Mouse (Mus musculus) cerebellum, adult (tissue): ENCODE measurements at regions not wholly inside any gene's neighbourhood (a gene's known extent, or its start where the extent isn't known, plus 50 kb on each side); places are given as distances from the start of the nearest gene placed in this dataset.
A peak's percentile ranks its signal among the peaks of the same experiment; 100 is the strongest.

Experiments used
- ATAC-seq: cut with Nextera tagmentation; 2 replicates; pipeline ENCODE4 v1.9.2; 2017; ENCODE audit warnings: mild to moderate bottlenecking, moderate library complexity, mixed read lengths; ENCODE audit not compliant: insufficient number of reproducible peaks, low FRiP score, low TSS enrichment

DNA sequence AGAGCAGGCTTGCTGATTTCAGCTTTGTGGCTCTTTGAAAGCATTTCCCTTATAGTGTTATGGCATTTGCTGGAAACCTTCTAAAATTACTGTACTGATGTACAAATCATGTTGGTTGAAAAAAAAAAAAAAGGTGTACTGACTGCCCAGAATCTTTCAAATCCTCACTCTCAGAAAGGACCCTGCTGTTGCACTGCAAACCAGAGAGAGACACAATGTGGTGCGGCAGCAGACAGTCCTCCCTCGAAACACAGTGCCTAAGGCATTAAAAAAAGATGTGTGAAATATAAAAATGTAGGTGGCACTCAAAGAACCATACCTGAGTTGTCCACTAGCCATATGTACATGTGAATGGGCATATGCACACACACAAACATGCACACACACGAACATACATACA is 128.3 kb downstream of the Actr3 start:
- ATAC-seq = no peak

DNA sequence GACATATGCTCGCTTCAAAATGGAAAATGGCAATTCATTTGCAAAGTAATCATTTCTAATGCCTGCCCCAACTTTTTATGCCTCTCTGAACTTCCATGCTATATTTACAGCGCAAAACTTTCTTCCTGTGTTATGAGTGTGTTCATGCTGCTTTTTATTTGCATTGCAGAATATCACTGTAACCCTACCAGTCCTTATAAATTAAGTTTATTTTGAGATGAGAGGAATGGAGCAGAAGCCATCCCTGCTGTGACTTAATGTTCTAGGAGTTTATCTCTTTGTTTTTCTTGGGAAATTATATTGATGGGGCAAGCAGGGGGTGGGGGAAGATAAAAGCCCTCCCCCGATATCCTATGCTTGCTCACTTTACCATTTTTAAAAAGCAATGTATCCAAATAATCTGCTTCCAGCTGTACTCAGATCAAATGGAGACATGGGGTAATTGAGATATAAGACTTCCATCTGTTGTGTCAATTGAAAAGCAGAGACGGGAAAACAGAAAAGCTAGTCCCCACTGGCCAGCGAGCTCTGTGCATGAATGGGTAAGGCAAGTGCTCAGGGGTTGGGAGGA is 136.9 kb downstream of the Actr3 start:
- ATAC-seq = no peak

DNA sequence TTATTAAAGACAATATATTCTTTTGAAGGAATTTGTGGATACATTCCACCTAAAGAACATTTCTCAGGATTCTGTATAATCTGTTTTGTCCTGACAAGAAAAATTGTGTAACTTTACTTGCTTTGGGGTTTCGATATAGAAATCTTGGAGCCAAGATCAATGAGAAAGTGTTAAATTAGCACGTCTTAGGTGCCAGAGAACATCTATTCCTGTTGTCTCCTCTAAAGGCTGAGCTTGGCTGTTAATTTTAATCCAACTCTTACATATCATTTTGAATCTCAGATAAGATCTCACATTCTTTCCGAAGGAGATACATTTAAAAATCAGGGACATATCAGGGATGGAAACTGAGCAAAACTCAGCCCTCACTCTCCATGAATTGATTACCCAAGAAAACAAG is 139.9 kb downstream of the Actr3 start:
- ATAC-seq = no peak

DNA sequence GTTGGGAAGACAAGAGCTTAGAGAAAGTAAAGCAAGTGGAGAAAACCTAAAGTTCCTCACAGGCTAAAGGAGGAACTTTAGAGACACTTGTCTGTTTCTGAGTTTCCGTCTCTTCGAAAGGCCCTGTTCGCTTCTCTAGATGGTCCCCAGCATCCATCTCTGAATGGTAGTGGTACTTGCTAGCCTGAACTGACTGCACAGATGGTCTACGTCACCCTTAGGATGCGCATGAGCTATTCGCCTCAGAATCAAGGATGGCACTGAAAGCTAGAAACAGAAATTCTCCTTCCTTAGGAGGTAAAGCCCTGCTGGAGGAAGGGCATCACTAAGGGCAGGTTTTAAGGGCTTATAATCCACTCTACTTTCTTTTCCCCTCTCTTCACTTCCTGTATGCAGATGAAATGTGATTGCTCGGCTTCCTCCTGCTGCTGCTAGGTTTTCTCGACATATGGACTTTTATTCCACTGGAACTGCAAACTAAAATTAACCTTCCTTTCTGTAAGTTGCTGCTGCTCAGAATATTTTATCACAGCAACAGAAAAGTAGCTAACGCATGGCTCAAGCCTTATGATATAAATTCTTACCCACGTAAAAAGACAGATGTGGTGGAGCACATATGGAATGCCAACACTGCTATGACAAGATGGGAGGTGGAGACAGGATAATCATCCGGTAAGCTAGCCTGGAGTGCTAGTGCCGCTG is 145.1 kb downstream of the Actr3 start:
- no peak for ATAC-seq

DNA sequence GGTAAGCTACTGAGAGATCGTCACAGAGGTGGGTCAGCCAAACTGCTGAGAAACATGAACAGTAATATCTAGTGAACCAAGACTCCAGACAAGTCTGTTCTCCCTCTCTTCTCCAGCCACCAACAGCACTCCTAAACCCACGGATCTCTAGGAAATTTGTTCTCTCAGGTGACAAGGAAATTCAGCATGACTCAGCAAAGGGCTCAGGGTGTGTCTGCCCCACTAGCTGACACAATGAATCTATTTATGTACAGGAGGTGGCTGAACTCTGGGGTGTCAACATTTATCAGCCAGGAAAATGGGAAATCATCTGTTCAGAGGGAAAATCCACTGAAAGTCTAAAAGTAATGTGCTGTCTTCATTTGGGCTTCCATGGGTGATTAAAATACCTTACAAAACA is 149.2 kb downstream of the Actr3 start:
- ATAC-seq = no peak

DNA sequence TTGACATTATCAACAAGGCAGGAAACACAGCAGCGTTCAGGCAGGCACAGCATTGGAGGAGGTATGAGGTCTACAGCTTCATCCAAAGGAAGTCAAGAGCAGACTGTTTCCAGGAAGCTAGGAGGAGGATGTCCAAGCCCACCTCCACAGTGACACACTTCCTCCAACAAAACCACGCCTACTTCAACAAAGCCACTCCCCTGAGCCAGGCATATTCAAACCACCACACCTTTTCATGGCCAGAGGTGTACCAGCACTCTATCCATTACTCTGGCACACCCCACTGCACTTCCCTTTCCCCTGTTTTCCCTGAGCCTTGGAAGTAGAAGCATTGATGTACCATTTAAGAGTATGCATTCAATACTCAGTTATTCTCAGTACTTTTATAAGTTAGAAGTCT is 150.8 kb downstream of the Actr3 start:
- no peak for ATAC-seq

DNA sequence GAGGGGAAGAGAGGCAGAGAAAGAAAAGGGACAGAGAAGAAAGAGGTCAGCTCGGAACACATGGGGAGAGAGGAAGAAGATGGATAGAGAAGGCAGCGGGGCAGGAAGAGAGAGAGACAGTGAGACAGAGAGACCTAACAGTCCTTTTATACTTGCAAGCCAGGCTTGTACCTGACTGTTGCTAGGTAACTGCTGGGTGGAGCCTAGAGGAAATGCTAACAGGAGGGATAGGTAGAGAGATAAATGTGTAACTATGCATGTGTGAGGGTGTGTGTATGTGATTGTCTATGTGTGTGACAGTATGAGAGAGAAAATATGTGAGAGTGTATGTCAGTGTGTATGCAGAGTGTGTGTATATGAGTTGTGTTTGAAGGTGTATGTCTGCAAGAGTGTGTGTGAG is 161.8 kb downstream of the Actr3 start:
- no peak for ATAC-seq

DNA sequence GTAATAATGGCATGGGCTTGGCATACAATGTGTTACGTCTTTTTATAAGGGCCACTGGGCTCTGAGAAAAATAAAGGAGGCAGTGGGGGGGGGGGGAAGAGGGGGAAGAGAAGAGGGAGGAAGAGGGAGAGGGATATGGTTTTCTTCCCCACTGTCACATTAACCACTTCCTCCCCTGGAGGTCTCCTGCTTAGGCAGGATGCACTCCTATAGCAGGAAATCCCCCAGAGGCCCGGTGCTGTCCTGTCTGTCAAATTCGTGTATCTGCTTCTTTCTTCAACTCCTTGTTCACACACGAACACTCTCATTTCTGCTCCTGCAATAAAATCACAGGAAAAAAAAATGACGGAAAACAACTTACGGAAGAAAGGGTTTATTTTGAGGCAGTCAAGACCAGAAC is 171.8 kb downstream of the Actr3 start:
- no peak for ATAC-seq

DNA sequence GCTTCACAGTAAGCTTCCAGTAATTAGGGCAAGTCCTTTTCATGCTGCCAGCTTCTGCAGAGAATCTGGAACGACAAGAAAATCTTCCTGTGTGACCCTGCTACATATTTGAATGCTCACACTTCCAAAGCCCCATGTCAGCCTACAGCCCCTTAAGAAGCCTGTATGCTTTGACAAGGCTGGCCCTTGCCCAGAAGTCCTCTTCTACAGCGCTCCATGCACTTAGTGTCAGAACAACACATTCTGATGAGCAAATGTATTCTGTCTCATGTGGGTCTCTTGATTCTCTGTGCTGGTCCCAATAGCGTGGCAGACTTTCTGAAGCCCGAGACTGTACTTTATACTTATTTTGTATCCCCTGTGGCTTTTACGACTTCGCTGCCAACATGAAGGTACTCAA is 172.5 kb downstream of the Actr3 start:
- no peak for ATAC-seq

DNA sequence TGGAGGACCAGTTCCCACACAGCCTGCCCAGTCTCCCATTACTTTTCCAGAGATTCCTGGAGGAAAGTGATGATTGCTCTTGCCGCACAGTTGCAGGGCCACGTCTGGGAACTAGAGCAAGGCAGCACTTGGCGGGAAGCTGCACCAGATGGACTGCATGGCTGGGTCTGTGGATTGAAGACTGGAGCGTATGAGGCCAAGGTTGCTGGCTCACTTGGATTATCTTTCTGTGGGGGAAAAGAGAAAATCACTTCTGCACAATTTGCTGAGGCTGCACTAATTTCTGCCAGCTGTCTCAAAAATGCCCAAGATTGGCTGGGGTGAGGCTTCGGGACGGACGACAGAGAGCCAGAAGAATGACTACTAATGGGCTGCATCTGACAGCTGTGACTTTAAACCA is 193.2 kb downstream of the Actr3 start:
- ATAC-seq = no peak

DNA sequence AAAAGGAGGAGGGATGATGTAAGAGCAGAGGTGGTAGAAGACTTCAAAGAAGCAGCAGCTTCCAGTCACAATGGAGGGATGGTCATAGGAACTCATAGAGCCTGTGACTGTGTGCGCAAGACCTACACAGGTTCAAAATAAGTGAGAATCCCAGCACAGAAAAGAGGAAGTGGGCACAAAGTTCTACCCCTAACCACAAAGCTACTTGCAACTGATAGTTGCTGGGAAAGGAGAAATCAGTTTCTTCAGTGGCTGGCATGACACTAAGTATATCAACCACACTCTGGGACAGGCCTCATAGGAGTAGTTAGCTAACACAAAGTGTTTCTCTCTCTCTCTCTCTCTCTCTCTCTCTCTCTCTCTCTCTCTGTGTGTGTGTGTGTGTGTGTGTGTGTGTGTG is 193.8 kb downstream of the Actr3 start:
- ATAC-seq = no peak

DNA sequence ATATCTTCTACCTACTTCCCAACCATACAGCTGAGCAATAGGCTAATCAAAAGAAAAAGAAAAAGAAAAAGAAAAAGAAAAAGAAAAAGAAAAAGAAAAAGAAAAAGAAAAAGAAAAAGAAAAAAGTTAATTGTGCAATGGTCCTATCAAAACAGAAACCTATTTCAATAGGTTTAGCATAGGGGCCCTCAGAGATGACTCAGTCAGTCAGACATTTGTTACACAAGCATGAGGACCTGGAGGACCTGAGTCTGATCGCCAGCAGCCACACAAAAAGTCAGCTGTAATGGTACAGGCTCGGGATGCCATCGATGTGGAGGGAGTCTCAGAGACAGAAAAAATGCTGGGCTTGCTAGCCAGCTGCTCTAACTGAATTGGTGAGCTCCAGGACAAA is 197.9 kb downstream of the Actr3 start:
- ATAC-seq = no peak

DNA sequence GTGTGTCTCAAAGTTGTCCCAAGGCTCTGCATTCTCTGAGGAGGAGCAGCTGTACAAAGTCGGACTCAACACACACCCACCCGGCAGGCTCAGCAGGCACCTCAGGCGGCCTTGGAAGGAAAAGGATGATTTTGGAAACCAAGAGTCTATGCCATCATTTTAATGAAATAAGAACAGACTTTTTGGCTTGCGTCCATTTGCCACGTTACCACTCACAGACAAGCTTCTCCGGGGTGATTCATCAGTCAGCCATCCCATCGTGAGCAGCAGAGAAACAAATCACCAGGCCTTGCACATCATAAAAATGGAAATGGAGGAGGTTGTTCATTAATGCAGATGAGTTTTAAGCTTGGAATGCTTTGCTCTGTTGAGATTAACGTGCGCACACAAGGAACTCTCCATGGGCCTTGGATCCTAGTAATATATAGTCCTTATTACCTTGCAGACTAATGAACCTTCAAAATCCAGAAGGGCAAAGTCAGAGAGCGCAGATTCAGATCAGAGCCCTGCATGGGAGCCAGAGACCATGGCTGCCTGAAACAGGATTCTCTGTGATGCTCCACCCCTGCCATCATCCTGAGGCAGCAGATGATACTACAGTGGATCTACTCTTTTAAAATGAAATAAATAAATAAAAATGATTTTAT is 198.5 kb downstream of the Actr3 start:
- no peak for ATAC-seq

DNA sequence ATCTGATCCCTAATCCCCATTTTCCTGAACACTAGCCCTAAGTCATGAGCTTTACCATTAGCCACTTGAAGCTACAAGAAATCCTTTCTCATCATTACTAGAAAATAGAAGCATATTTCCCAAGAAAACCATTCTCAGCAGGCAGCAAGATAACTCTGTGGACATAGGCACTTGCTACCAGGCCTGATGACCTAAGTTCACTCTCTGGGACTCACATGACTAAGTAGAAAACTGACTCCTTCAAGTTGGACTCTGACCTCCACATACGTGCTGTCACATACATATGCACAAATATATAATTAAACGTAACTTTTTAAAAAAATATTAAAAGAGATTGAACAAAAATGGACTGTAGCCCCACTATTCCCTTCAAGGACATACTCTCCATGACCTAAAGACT is 200.8 kb downstream of the Actr3 start:
- no peak for ATAC-seq

DNA sequence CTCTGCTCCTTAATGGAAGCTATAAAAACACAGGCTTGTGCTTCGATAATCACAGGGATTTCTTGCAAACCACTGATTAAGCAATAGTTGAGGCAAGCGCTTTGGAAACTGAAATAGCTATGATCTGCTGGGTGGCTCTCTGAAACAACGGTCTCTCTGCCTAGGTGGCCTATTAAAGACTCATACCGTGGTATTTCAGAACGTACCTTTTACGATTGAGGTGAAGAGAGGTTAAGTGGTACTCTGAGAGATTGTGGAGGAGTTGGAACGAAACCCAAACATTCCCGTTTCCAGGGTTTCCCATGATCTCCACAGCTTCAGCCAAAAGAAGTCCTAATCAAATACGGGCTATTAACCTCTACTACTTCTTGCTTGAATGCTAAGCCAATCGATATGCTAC is 212.2 kb downstream of the Actr3 start:
- ATAC-seq = no peak

DNA sequence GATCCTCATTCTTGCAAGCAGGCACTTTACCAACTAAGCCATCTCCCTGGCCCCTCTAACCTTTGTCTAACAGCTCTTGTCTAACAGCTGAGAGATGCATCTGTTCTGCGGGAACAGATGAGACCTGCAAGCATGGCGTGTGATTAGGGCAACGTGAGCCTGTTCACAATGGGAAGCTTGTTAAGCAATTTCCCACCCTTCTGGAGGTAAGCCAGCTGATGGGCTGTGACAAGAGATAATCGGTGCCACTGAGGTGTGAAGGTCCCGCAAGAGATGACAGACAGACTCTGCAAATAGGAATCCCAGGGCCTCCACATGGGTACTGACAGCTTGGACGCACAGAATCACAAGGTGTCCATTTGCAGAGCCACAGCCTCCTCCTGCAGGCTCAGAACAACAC is 219.3 kb downstream of the Actr3 start:
- ATAC-seq = no peak

DNA sequence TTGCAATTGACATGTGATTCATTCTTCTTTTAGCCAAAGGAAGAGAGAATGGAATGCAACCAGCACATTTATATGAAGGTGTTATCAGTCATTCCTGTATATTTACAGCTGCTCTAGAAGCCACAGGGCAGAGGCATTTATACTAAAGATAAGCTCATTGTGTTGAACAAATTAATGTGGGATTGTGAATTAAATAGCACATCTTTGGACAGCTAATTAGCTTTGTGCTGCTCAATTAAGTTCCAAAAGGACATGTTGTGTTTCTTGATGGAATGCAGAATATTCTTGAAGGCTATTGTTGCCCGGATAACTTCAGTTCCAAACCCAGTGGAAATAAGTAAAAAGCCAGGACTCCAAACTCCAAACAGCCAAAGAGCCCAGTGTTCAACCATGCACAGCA is 248.4 kb downstream of the Actr3 start:
- no peak for ATAC-seq

DNA sequence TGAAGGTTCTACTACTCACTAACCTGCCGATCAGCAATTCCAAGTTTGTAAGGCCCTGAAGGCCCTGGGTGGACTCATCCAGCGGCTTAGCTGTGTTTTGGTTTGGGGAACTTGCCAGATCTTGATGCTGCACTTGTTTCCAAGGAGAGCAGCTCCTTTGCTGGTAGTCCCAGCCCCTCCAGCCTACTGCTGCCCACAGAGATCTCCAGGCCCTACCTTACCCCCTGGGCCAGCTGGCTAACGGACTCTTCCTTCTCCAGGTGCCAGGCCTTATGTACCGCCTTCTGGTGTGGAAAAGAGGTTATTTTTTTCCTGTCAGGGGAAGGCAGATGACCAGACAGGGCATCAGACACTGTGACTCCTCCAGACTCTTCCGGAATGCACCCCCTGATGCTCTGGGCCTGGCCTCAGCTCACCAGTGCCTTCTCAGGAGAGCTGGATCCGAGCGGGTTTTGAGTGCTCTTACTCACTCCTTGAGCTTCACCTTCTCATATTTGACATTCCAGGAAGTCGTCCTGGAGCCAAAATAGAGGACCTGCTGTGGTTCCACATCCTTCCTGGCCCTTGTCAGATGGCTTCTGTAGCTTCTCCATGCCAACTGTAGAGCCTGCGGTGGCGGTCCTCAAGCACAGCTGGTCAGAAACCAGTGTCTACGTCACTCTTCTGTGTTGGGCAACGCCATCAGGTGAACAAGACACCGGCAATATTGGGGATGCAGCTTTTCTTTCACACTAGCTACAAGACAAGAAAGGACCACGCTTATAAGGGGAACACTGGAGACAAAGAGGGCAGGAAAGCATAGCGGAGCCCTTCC is 259.2 kb downstream of the Actr3 start:
- peak; percentile 77 for ATAC-seq

DNA sequence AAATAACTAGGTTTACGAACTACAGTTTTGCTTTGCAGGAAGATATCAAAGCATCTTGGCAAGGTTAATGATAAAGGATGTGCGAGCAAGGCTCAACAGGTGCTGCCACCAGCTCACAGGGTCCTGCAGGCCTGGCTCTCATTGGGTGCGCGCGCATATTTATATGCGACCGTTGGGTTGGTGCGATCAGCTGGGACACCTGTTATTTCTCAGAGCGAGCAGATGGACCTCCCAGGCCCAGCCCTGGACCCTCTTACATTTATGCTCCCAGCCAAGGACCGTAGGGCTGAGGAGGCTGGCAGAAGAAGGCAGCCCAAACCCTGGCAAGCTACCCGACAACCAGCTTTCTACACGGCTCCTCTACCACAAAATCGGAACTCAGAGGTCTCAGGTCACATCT is 260.8 kb downstream of the Actr3 start:
- ATAC-seq = no peak

DNA sequence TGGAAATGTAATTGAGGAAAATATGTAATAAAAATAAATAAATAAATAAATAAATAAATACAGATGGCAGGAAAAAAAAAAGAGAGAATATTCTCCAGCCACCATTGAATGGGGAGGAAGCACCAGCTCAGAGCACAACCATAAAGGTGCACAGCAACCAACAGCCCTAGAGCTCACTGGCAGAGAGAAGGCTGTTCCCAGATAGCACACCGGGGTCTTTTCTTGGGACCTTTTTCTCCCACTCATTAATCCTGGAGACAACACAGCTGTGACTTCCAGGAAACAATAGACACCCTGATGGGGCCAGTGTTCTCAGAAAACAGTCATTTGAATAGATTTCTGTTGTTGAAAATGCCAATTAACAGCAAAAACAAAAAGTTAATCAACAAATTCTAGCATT is 263.1 kb downstream of the Actr3 start:
- ATAC-seq = no peak

DNA sequence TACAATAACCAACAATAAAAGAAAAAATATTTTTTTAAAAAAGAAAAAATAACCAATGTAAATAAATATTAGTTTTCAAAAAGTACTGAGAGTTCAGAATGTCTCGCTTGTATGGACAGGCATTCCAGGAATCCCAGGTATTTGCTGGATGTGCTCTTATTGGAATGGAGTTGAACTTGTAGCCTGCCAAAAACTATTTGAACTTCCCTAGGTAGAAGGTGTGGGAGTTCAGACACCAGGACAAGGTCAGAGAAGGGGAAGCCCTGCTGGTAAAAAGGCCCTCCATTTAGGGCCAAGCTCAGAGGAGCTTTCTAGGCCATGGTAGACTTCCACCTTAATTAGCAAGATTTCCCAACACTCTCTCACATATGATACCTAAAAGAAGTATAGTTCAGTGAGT is 270.3 kb downstream of the Actr3 start:
- ATAC-seq = no peak
